Mouse (Mus musculus) E14TG2a.4 (cell line): ENCODE measurements around the gene Klk1b22.
"Not testable (repeated sequence)": the region's sequence is repeated elsewhere in the genome, so short reads cannot be mapped to it uniquely, and the experiment has no call there.

Experiments
- H3K27me3 ChIP-seq: 2 replicates; pipeline ENCODE4 v1.6.1; 2014; ENCODE audit warnings: low read length, control low read depth; ENCODE audit not compliant: insufficient read depth
- H3K36me3 ChIP-seq: 2 replicates; pipeline ENCODE4 v1.6.1; 2014; ENCODE audit warnings: low read length, control low read depth; ENCODE audit not compliant: insufficient read depth
- H3K4me1 ChIP-seq: replicated peaks from 2 replicates; pipeline ENCODE4 v1.6.1; 2014; ENCODE audit warnings: low read depth, low read length, control low read depth
- H3K4me3 ChIP-seq: replicated peaks from 2 replicates; pipeline ENCODE4 v1.5.1; 2014; ENCODE audit warnings: mild to moderate bottlenecking, low read length
- H3K9me3 ChIP-seq: 2 replicates; pipeline ENCODE4 v1.6.1; 2014; ENCODE audit warnings: low read length, control low read depth
- CTCF ChIP-seq: conservative IDR thresholded peaks from 2 replicates; pipeline ENCODE4 v1.5.1; 2014; ENCODE audit warnings: low read length
- NANOG ChIP-seq: IDR thresholded peaks from 2 replicates; pipeline ENCODE4 v1.6.1; 2014; ENCODE audit warnings: borderline replicate concordance, low read length, mixed read lengths
- POU5F1 ChIP-seq: IDR thresholded peaks from 2 replicates; pipeline ENCODE4 v1.6.1; 2014; ENCODE audit warnings: low read length, borderline replicate concordance

Gene Klk1b22

GRCm38 (mm10) chr7:44112373-44112772, at the start of gene Klk1b22:
Klk1b22 (plus strand) TSS chr7:44112673.
- Histone ChIP-seq H3K4me1 (peaks cover 4% of the 10 kb centered on the region), H3K4me3 (no peak within 1 kb of the TSS), H3K36me3 (no peaks in the 10 kb centered on the region), H3K27me3 (no peaks in the 10 kb centered on the region), H3K9me3 (peaks cover 7% of the 10 kb centered on the region)
- TF ChIP-seq NANOG = no peak
- TF ChIP-seq CTCF = no peak
- no peak for TF ChIP-seq POU5F1

- no peak for TF ChIP-seq CTCF
- TF ChIP-seq POU5F1 = no peak
- TF ChIP-seq NANOG = no peak
- Histone ChIP-seq H3K4me3 (no peak overlapping the region), H3K36me3 (no peaks in the 10 kb centered on the region), H3K4me1 (no peaks in the 10 kb centered on the region), H3K9me3 (peaks cover 16% of the 10 kb centered on the region), H3K27me3 (no peaks in the 10 kb centered on the region)
Measured at GRCm38 (mm10) chr7:44072117-44072516, 40.4 kb upstream of the Klk1b22 start.

GRCm38 (mm10) chr7:44077703-44078102, 34.8 kb upstream of the Klk1b22 start:
- TF ChIP-seq POU5F1 = no peak
- TF ChIP-seq NANOG = no peak
- Histone ChIP-seq H3K4me1 (no peaks in the 10 kb centered on the region), H3K36me3 (no peaks in the 10 kb centered on the region)

GRCm38 (mm10) chr7:44096111-44096510, 16.4 kb upstream of the Klk1b22 start:
- H3K4me1 ChIP-seq = no peaks in the 10 kb centered on the region
- no peaks in the 10 kb centered on the region for H3K36me3 ChIP-seq
- TF ChIP-seq POU5F1 = no peak
- no peak for TF ChIP-seq CTCF
- TF ChIP-seq NANOG = no peak
- no peaks in the 10 kb centered on the region for H3K9me3 ChIP-seq
- H3K4me3 ChIP-seq = no peak overlapping the region
- H3K27me3 ChIP-seq = no peaks in the 10 kb centered on the region

More at GRCm38 (mm10) chr7:44077703-44078102, 34.8 kb upstream of the Klk1b22 start:
- Histone ChIP-seq H3K4me3 (no peak overlapping the region), H3K9me3 (peaks cover 38% of the 10 kb centered on the region), H3K27me3 (no peaks in the 10 kb centered on the region)

- H3K27me3 ChIP-seq, H3K4me3 ChIP-seq, H3K4me1 ChIP-seq, H3K36me3 ChIP-seq, H3K9me3 ChIP-seq: not testable (repeated sequence)
Measured at GRCm38 (mm10) chr7:44102028-44102427, 10.4 kb upstream of the Klk1b22 start, which contains the start of gene Klk1b21. Klk1b21 (plus strand) TSS chr7:44102328.

- H3K27me3 ChIP-seq = no peaks in the 10 kb centered on the region
- no peak overlapping the region for H3K4me3 ChIP-seq
- H3K36me3 ChIP-seq = no peaks in the 10 kb centered on the region
- TF ChIP-seq CTCF = no peak
- no peak for TF ChIP-seq NANOG
- TF ChIP-seq POU5F1 = no peak
- peaks cover 18% of the 10 kb centered on the region for H3K9me3 ChIP-seq
- no peaks in the 10 kb centered on the region for H3K4me1 ChIP-seq
Measured at GRCm38 (mm10) chr7:44123445-44123844, 11.0 kb downstream of the Klk1b22 start.

- TF ChIP-seq CTCF (no peak), POU5F1 (no peak)
- Histone ChIP-seq H3K27me3 (no peaks in the 10 kb centered on the region), H3K4me3 (no peak within 1 kb of the TSS), H3K36me3 (no peaks in the 10 kb centered on the region), H3K4me1 (no peaks in the 10 kb centered on the region), H3K9me3 (no peaks in the 10 kb centered on the region)
Measured at GRCm38 (mm10) chr7:44136467-44136866, 24.0 kb downstream of the Klk1b22 start, which contains the start of gene Klk1b16. Klk1b16 (plus strand) TSS chr7:44136767.
